Mouse (Mus musculus): ENCODE measurements at regions not wholly inside any gene's neighbourhood (a gene's known extent, or its start where the extent isn't known, plus 50 kb on each side); places are given as distances from the start of the nearest gene placed in this dataset.

- no peaks in the 10 kb centered on the region for H3K9me3 ChIP-seq (ENCODE audit: control insufficient read depth, low read length)
- TF ChIP-seq TAL1 (IDR thresholded peaks at IDR 0.05; ENCODE audit: low read length) (no peak), GATA1 (IDR thresholded peaks at IDR 0.05; ENCODE audit: low read length) (no peak)
Observed at GRCm38 (mm10) chr15:36682159-36682558, 325.4 kb downstream of the Zfp706 start.

DNA sequence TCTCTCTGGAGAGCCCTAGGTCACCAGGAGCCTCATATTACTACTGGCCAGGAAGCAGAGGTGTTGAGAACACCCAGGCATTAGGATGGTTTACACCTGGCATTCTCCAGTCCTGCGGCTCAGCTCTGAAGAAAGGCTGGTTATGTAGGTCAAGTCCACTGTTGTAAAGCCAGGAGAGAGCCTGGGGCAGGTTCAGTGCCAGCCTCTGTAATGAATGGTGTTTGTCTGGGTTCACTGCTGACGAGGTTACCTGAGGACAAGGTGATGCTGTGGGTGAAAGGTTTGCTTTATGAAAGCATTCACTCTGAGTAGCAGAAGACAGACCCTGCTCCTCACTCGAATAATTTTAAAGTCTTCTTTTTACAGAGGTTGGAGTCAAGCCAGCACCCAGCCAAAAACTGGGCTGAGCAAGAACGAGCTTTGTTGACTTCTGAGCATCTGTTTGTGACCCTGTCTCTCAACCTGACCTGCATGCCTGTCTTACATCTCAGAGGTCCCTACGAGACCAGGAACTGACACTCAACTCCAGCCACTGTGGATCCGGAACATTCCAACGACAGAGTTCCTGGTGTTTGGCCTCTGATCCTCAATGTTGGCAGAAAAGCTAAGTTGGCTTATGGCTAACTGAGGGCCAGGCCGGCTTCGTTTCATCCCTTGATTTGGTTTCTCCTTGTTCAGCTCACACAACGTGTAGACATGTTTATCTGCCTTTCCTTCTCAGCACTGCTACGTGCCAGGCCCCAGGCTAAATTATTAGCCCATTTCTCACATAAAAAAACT is 327.0 kb downstream of the Zfp706 start:
- Histone ChIP-seq H3K36me3 (ENCODE audit: control insufficient read depth) (no peaks in the 10 kb centered on the region), H3K4me1 (ENCODE audit: control insufficient read depth) (peaks cover 10% of the 10 kb centered on the region)
- TF ChIP-seq TAL1 (IDR thresholded peaks at IDR 0.05; ENCODE audit: low read length) (no peak), GATA1 (IDR thresholded peaks at IDR 0.05; ENCODE audit: low read length) (no peak)

More at GRCm38 (mm10) chr15:36682159-36682558, 325.4 kb downstream of the Zfp706 start:
- Histone ChIP-seq H3K36me3 (ENCODE audit: control insufficient read depth) (no peaks in the 10 kb centered on the region), H3K27me3 (ENCODE audit: control insufficient read depth) (peaks cover 17% of the 10 kb centered on the region), H3K4me1 (ENCODE audit: control insufficient read depth) (peaks cover 11% of the 10 kb centered on the region), H3K4me3 (replicated peaks) (no peak overlapping the region)

DNA sequence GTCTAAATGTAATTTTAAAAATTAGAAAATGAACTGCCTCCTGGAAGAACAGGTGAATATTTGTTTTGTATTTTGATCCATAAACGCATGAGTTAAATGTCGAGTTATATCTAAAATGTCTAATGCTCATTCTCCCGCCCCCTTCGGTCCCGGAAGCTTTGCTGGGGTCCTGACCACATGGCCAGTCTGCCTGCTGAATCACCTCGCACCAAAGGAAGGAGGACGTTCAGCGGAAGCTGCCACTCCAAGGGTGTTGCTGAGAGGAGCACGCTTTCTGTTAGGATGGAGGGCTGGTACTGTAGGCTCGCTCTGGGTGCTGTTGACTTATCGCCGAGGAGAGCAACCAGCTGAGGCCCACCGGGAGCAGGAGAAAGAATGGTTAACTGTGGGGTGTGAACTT is 328.0 kb downstream of the Zfp706 start:
- Histone ChIP-seq H3K4me1 (ENCODE audit: control insufficient read depth) (peaks cover under 1% of the 10 kb centered on the region), H3K36me3 (ENCODE audit: control insufficient read depth) (no peaks in the 10 kb centered on the region), H3K4me3 (replicated peaks) (no peak overlapping the region), H3K27me3 (ENCODE audit: control insufficient read depth) (peaks cover 9% of the 10 kb centered on the region), H3K9me3 (ENCODE audit: control insufficient read depth, low read length) (no peaks in the 10 kb centered on the region)
- no peak for TF ChIP-seq GATA1 (IDR thresholded peaks at IDR 0.05; ENCODE audit: low read length)
- no peak for TF ChIP-seq TAL1 (IDR thresholded peaks at IDR 0.05; ENCODE audit: low read length)

More for the DNA sequence above, 327.0 kb downstream of the Zfp706 start:
- Histone ChIP-seq H3K4me3 (replicated peaks) (no peak overlapping the region), H3K9me3 (ENCODE audit: control insufficient read depth, low read length) (no peaks in the 10 kb centered on the region), H3K27me3 (ENCODE audit: control insufficient read depth) (peaks cover 10% of the 10 kb centered on the region)

- Histone ChIP-seq H3K4me1 (ENCODE audit: control insufficient read depth) (peaks cover 8% of the 10 kb centered on the region), H3K4me3 (replicated peaks) (no peak overlapping the region), H3K27me3 (ENCODE audit: control insufficient read depth) (peaks cover 7% of the 10 kb centered on the region), H3K9me3 (ENCODE audit: control insufficient read depth, low read length) (no peaks in the 10 kb centered on the region), H3K36me3 (ENCODE audit: control insufficient read depth) (no peaks in the 10 kb centered on the region)
- TF ChIP-seq TAL1 (IDR thresholded peaks at IDR 0.05; ENCODE audit: low read length) (no peak), GATA1 (IDR thresholded peaks at IDR 0.05; ENCODE audit: low read length) (no peak)
Observed at GRCm38 (mm10) chr15:36669748-36670147, 337.8 kb downstream of the Zfp706 start.

- Histone ChIP-seq H3K27me3 (ENCODE audit: control insufficient read depth) (peaks cover 10% of the 10 kb centered on the region), H3K4me3 (replicated peaks) (no peak overlapping the region), H3K4me1 (ENCODE audit: control insufficient read depth) (peaks cover 8% of the 10 kb centered on the region), H3K9me3 (ENCODE audit: control insufficient read depth, low read length) (no peaks in the 10 kb centered on the region), H3K36me3 (ENCODE audit: control insufficient read depth) (no peaks in the 10 kb centered on the region)
- TF ChIP-seq GATA1 (IDR thresholded peaks at IDR 0.05; ENCODE audit: low read length) (no peak), TAL1 (IDR thresholded peaks at IDR 0.05; ENCODE audit: low read length) (no peak)
Observed at GRCm38 (mm10) chr15:36666566-36666965, 341.0 kb downstream of the Zfp706 start.

DNA sequence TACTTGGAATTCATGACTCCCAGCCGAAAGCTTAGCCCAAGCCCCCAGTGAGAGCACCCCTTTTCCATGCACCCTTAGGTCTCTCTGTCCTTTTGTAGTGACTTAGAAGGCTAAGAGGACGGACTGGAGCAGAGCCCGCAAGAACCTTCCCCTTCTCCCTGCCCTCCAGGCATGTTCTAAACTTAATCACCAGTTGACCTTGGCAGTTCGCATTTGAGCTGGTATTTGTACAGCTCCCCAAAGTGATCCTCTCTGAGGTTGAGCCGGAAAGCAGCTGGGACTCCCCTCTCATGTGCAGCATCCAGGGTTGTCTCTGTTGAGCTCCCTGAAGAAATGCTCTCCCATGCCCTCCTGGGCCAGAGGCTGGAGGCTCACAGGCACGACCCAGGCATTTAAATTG is 343.2 kb downstream of the Zfp706 start:
- no peaks in the 10 kb centered on the region for H3K9me3 ChIP-seq (ENCODE audit: control insufficient read depth, low read length)

GRCm38 (mm10) chr15:36660986-36661385 is 346.6 kb downstream of the Zfp706 start:
- Histone ChIP-seq H3K36me3 (ENCODE audit: control insufficient read depth) (no peaks in the 10 kb centered on the region), H3K9me3 (ENCODE audit: control insufficient read depth, low read length) (peaks cover 3% of the 10 kb centered on the region; the same call in 1 of the 2 replicates), H3K4me1 (ENCODE audit: control insufficient read depth) (peaks cover 16% of the 10 kb centered on the region), H3K4me3 (replicated peaks) (no peak overlapping the region), H3K27me3 (ENCODE audit: control insufficient read depth) (peaks cover 2% of the 10 kb centered on the region)
- no peak for TF ChIP-seq GATA1 (IDR thresholded peaks at IDR 0.05; ENCODE audit: low read length)
- no peak for TF ChIP-seq TAL1 (IDR thresholded peaks at IDR 0.05; ENCODE audit: low read length)

More for the DNA sequence above, 343.2 kb downstream of the Zfp706 start:
- H3K27me3 ChIP-seq (ENCODE audit: control insufficient read depth) = peaks cover 7% of the 10 kb centered on the region
- peaks cover 11% of the 10 kb centered on the region for H3K4me1 ChIP-seq (ENCODE audit: control insufficient read depth)
- TF ChIP-seq TAL1 (IDR thresholded peaks at IDR 0.05; ENCODE audit: low read length) (no peak), GATA1 (IDR thresholded peaks at IDR 0.05; ENCODE audit: low read length) (no peak)
- no peaks in the 10 kb centered on the region for H3K36me3 ChIP-seq (ENCODE audit: control insufficient read depth)
- H3K4me3 ChIP-seq (replicated peaks) = no peak overlapping the region
